Mouse (Mus musculus) adrenal gland, adult 18-20 months (tissue): Measurements from ENCODE around the gene Pum1. TPM values are rescaled to one million over a fixed set of nuclear protein-coding genes. Genes with fewer than 3 reads are reported as not detected.

Experiments used
- DNase-seq, 2 experiments: peaks; one replicate each; pipeline ENCODE4 v3.0.0; 2021 to 2022; ENCODE audit warnings: low spot score in 2 of 2
- total RNA-seq, 2 experiments: library from RNA; stranded (reverse); gene quantifications; 1 replicate in 1 of 2; 2 replicates in 1 of 2; pipeline ENCODE4 v1.2.3; 2021

Pum1 gene
- total RNA-seq, 2 experiments from 2014 or later: 68.9 to 79.0 TPM

GRCm38 (mm10) chr4:130811385-130811784, 148.3 kb downstream of the Pum1 start:
- no peak for DNase-seq

GRCm38 (mm10) chr4:130813958-130814357, 150.8 kb downstream of the Pum1 start:
- no peak for DNase-seq

DNA sequence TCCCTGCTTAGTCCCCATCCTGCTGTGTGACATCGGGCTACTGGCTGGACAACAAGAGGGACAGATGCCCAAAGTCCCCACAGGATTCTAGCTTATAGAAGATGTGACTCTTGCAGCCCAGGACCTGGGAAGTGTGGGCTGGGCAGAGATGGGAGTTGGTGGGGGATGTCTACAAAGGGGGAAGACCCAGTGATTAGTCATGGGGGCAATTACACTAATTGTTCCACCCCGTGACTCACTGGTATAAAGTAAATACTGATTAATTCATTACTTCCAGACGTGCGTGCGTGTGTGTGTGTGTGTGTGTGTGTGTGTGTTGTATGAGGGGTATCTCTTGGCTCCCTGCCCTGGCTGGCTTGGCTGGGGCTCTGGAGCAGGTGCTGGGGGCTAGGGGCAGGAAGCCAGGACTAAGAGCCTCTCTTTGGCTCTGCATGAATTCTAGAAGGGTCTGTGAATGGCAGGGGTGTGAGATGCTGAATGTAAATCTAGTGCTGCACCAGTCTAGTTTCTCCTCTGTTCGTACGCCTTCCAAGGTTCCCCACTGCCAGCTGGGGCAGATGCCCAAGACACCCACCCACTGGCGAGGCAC, 151.7 kb downstream of the Pum1 start:
- no peak for DNase-seq

DNA sequence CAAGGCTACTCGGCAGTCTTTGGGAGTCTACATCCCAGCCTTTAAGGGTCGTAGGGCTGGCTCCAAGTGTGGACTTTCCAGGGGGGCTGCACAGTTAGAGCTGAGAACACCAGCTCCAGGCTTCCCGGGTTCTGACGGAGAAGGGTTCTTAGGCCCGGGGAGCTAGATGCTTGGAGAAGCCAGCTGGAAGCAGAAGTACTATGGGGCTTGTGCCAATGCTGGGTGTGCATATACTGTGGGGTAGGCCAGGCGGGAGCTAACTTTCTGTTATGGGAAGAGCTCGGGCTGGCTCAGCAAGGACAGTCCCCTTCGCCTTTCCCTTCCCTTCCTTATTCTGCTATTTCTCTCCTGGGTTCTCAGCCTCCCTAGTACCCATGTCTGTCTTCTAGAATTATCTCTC, 152.7 kb downstream of the Pum1 start:
- DNase-seq: no peak

- no peak for DNase-seq
These were observed 156.7 kb downstream of the Pum1 start for GRCm38 (mm10) chr4:130819806-130820205.

- DNase-seq: no peak
These were observed 157.6 kb downstream of the Pum1 start for GRCm38 (mm10) chr4:130820594-130821255.

DNA sequence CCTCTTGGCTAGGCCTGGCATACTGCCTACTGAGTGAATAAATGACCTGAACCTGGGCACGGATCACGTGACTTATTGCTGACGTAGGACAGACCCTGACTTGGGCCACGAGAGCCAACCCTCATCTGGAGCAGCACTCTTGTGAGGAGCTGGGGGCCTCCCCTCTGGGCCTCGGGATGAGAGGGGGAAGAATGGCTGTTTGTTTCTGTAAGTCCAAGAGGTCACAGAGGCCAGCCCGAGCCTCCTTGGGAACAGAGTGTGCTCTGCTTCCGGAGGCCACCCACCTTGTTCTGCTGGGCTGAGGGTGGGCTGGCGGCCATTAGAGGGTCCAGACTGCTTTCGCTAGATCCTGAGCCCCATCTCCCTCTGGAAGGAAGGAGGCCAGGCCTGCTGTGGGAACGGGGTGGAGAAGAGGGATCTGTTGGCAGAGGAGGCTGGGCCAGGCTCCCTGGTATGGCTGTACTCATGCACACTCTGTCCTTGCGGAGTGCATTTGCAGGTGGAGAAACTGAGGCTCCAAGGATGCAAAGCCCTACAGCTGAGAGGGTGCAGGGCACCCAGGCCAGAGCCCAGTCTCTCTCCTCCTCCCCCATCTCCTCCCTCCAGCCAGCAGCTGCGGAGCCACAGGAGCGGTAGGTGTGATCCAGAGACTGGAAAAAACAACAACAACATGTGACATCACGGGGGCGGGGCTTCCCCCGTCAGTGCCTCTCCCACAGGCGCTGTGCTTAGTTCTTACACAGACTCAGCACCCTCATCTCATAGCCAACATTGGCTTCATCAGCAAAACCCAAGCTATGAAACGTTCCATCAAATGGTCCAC, 165.9 kb downstream of the Pum1 start:
- peak; percentile 39 to 55 for DNase-seq

Other genes starting within 250 kb of the Pum1 start
- 1 to 10 TPM; 5.6 to 5.8 TPM for gene Nkain1, start 89.1 kb upstream of the Pum1 start, total RNA-seq
- 100 to 1,000 TPM; 205 to 421 TPM for gene Sdc3, start 129.2 kb downstream of the Pum1 start, total RNA-seq
- 10 to 100 TPM; 25.1 to 54.6 TPM for gene Laptm5, start 249.8 kb downstream of the Pum1 start, total RNA-seq